Mouse (Mus musculus): ENCODE results near the gene Haspin.

The Haspin gene

GRCm38 (mm10) chr11:73137591-73138501, at the start of gene Haspin:
Gene Haspin (minus strand): TSS chr11:73138294.
- peak; percentile 61 for DNase-seq (ENCODE audit: low spot score)

- DNase-seq (ENCODE audit: low spot score), result no peak
Measured at GRCm38 (mm10) chr11:73187231-73187630, 49.1 kb upstream of the Haspin start.

- no peak for DNase-seq (ENCODE audit: low spot score)
Measured at GRCm38 (mm10) chr11:73185872-73186615, 48.0 kb upstream of the Haspin start.

GRCm38 (mm10) chr11:73177895-73178294, 39.8 kb upstream of the Haspin start:
- DNase-seq (ENCODE audit: low spot score), result no peak

- no peak for DNase-seq (ENCODE audit: low spot score)
Measured at GRCm38 (mm10) chr11:73177509-73177875, 39.4 kb upstream of the Haspin start.

GRCm38 (mm10) chr11:73176608-73177508, 38.8 kb upstream of the Haspin start, which contains the start of the genes Emc6 and Tax1bp3:
Gene Emc6 (minus strand): TSS chr11:73177037.
Gene Tax1bp3 (plus strand): TSS chr11:73177083.
- peak; percentile 82 for DNase-seq (ENCODE audit: low spot score)

GRCm38 (mm10) chr11:73176186-73176585, 38.1 kb upstream of the Haspin start:
- no peak for DNase-seq (ENCODE audit: low spot score)

GRCm38 (mm10) chr11:73175612-73176011, 37.5 kb upstream of the Haspin start:
- no peak for DNase-seq (ENCODE audit: low spot score)

GRCm38 (mm10) chr11:73172186-73172585, 34.1 kb upstream of the Haspin start:
- no peak for DNase-seq (ENCODE audit: low spot score)

- DNase-seq (ENCODE audit: low spot score), result peak; percentile 38
Measured at GRCm38 (mm10) chr11:73169231-73169630, 31.1 kb upstream of the Haspin start.

- no peak for DNase-seq (ENCODE audit: low spot score)
Measured at GRCm38 (mm10) chr11:73168576-73168975, 30.5 kb upstream of the Haspin start.

- no peak for DNase-seq (ENCODE audit: low spot score)
Measured at GRCm38 (mm10) chr11:73168071-73168470, 30.0 kb upstream of the Haspin start.

GRCm38 (mm10) chr11:73162284-73162683, 24.2 kb upstream of the Haspin start:
- DNase-seq (ENCODE audit: low spot score), result no peak

GRCm38 (mm10) chr11:73161616-73162015, 23.5 kb upstream of the Haspin start:
- no peak for DNase-seq (ENCODE audit: low spot score)

GRCm38 (mm10) chr11:73160811-73161200, 22.7 kb upstream of the Haspin start:
- DNase-seq (ENCODE audit: low spot score), result no peak

- no peak for DNase-seq (ENCODE audit: low spot score)
Measured at GRCm38 (mm10) chr11:73159957-73160810, 22.1 kb upstream of the Haspin start, which contains the start of gene P2rx5. Gene P2rx5 (plus strand): TSS chr11:73160421.

GRCm38 (mm10) chr11:73155071-73155470, 17.0 kb upstream of the Haspin start:
- DNase-seq (ENCODE audit: low spot score), result no peak

- DNase-seq (ENCODE audit: low spot score), result no peak
Measured at GRCm38 (mm10) chr11:73148209-73148608, 10.1 kb upstream of the Haspin start.

GRCm38 (mm10) chr11:73146975-73147365, 8.9 kb upstream of the Haspin start:
- DNase-seq (ENCODE audit: low spot score), result no peak

- DNase-seq (ENCODE audit: low spot score), result no peak
Measured at GRCm38 (mm10) chr11:73146026-73146974, 8.2 kb upstream of the Haspin start.

Measured in layer of hippocampus, adult 9-10 months (tissue).